Mouse (Mus musculus) heart, postnatal 0 days (tissue): ENCODE results near the gene Slc40a1. TPM values are rescaled to one million over a fixed set of nuclear protein-coding genes. Genes with fewer than 3 reads are reported as not detected.

Source experiments
- ATAC-seq: fragments of 200-750 bp; cut with Nextera tagmentation; 2 replicates; pipeline ENCODE4 v1.8.0; 2017; ENCODE audit warnings: low read depth, moderate number of reproducible peaks, moderate library complexity; ENCODE audit not compliant: insufficient read depth
- DNase-seq: peaks from one replicate; pipeline ENCODE4 v3.0.0-alpha.2; 2016; ENCODE audit warnings: low spot score
- H3K27ac ChIP-seq: fragments of 300-500 bp; sonication (generic); 2 replicates; pipeline ENCODE4 v1.5.1; 2014; ENCODE audit warnings: low read depth, mild to moderate bottlenecking
- H3K27me3 ChIP-seq: fragments of 300-500 bp; sonication (generic); 2 replicates; pipeline ENCODE4 v1.6.1; 2014; ENCODE audit warnings: low read length, mixed read lengths; ENCODE audit not compliant: control insufficient read depth, insufficient read depth
- H3K36me3 ChIP-seq: fragments of 300-500 bp; sonication (generic); replicated peaks from 2 replicates; pipeline ENCODE4 v1.6.1; 2014; ENCODE audit warnings: low read length, mixed read lengths; ENCODE audit not compliant: control insufficient read depth, insufficient read depth
- H3K4me1 ChIP-seq: fragments of 300-500 bp; sonication (generic); 2 replicates; pipeline ENCODE4 v1.6.1; 2014; ENCODE audit warnings: antibody characterized with exemption; ENCODE audit not compliant: control insufficient read depth, insufficient read depth
- H3K4me2 ChIP-seq: fragments of 300-500 bp; sonication (generic); 2 replicates; pipeline ENCODE4 v1.6.1; 2014; ENCODE audit warnings: low read depth, mild to moderate bottlenecking, low read length, moderate library complexity
- H3K4me3 ChIP-seq: fragments of 300-500 bp; sonication (generic); 2 replicates; pipeline ENCODE4 v1.5.1; 2014; ENCODE audit warnings: low read depth, low read length
- H3K9ac ChIP-seq: fragments of 300-500 bp; sonication (generic); replicated peaks from 2 replicates; pipeline ENCODE4 v1.6.1; 2014; ENCODE audit warnings: low read depth, low read length, mixed read lengths
- H3K9me3 ChIP-seq: fragments of 300-500 bp; sonication (generic); replicated peaks from 2 replicates; pipeline ENCODE4 v1.6.1; 2016; ENCODE audit warnings: low read length; ENCODE audit not compliant: control insufficient read depth
- CTCF ChIP-seq: IDR thresholded peaks from 2 replicates; pipeline ENCODE4 v1.5.1; 2016; ENCODE audit warnings: antibody characterized with exemption, control low read depth, low read depth
- EP300 ChIP-seq: IDR thresholded peaks from 2 replicates; pipeline ENCODE4 v1.6.1; 2016; ENCODE audit warnings: antibody characterized with exemption, low read depth
- WGBS: fragments of 180-500 bp; shearing (Covaris S2); extraction: QIAGEN DNeasy Blood & Tissue Kit; methylation state at CpG from one replicate; pipeline ENCODE4 v1.1.7; 2014; 5-methylcytosine and 5-hydroxymethylcytosine counted together
- polyA plus RNA-seq: library from polyadenylated mRNA; unstranded; fragments of >200 nt; fragmentation: Nextera tagmentation; extraction: Ambion mirVana; gene quantifications from 2 replicates; pipeline ENCODE4 v1.2.1, GENCODE M21; 2015
- total RNA-seq: library from RNA; depleted of rRNA; stranded (reverse); fragments of >200 nt; gene quantifications from 2 replicates; pipeline ENCODE4 v1.2.3, GENCODE M21; 2014; ENCODE audit warnings: low replicate concordance

Gene Slc40a1
- total and polyA plus RNA-seq, 2 experiments from 2014 or later, result 9.5 to 16.9 TPM

DNA sequence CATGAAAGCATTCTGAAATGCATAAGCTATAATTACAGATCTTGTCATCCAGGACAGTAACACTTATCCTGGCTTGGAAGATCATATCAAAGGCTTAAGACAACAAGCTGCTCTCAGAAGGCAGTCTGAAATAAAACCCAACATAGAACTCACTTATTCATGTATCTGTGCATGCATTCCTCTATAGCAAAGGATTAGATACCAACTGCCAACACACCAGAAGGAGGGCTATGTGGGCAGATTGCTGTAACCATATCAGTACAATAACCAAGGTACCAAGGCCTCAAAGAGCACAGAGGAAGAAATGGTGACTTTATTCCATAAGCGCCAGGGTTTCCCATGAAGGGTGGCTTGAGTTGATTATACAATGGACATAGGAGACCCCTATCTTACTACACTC lies 6.6 kb downstream of the Slc40a1 start:
- H3K9ac ChIP-seq, result no peak overlapping the region
- DNase-seq (no peak), ATAC-seq (no peak)
- H3K36me3 ChIP-seq, result no peaks in the 10 kb centered on the region
- H3K27me3 ChIP-seq, result no peaks in the 10 kb centered on the region
- H3K9me3 ChIP-seq, result no peaks in the 10 kb centered on the region
- 80% methylated on average over 1 of the region's 1 CpGs for WGBS
- no peak overlapping the region for H3K27ac ChIP-seq
- H3K4me3 ChIP-seq, result no peak overlapping the region
- TF ChIP-seq EP300 (no peak), CTCF (no peak)
- H3K4me1 ChIP-seq, result no peaks in the 10 kb centered on the region; the same call in 1 of the 2 replicates
- H3K4me2 ChIP-seq, result no peak overlapping the region

- H3K36me3 ChIP-seq, result no peaks in the 10 kb centered on the region
These were observed 9.1 kb downstream of the Slc40a1 start for GRCm38 (mm10) chr1:45917136-45917803.

GRCm38 (mm10) chr1:45916174-45916573 lies 10.1 kb downstream of the Slc40a1 start:
- Histone ChIP-seq H3K36me3 (no peaks in the 10 kb centered on the region), H3K27me3 (no peaks in the 10 kb centered on the region), H3K4me3 (no peak overlapping the region), H3K9me3 (no peaks in the 10 kb centered on the region), H3K4me2 (no peak overlapping the region), H3K27ac (no peak overlapping the region), H3K4me1 (no peaks in the 10 kb centered on the region; the same call in 1 of the 2 replicates), H3K9ac (no peak overlapping the region)
- DNase-seq (no peak), ATAC-seq (no peak)
- TF ChIP-seq CTCF (no peak), EP300 (no peak)
- 54% methylated on average over 3 of the region's 3 CpGs for WGBS

More at GRCm38 (mm10) chr1:45917136-45917803, 9.1 kb downstream of the Slc40a1 start:
- ATAC-seq, result no peak
- Histone ChIP-seq H3K9me3 (no peaks in the 10 kb centered on the region), H3K27me3 (no peaks in the 10 kb centered on the region), H3K27ac (no peak overlapping the region), H3K4me3 (no peak overlapping the region), H3K4me1 (no peaks in the 10 kb centered on the region; the same call in 1 of the 2 replicates), H3K9ac (no peak overlapping the region), H3K4me2 (no peak overlapping the region)
- TF ChIP-seq EP300 (no peak), CTCF (no peak)
- DNase-seq, result no peak
- WGBS, result 54% methylated on average over 4 of the region's 4 CpGs

DNA sequence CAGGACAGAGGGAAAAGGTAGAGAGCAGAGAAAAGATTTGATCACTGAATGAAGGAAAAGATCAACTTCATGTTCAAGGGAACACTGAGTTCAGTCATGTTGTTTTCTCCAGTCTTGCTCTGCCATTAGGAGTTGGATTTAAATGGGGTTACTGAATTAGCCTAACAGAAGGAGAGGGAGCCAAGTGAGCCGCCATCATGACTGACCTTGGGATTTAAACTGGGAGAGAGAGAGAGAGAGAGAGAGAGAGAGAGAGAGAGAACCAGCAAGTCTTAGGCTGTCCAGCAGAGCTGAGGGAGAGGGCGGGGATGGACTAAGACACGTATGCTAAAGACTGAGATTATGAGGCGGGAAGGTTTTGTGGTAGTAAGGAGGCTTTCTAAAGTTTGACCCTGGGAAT lies 12.1 kb downstream of the Slc40a1 start:
- H3K27ac ChIP-seq, result no peak overlapping the region
- DNase-seq (no peak), ATAC-seq (no peak)
- no peaks in the 10 kb centered on the region for H3K9me3 ChIP-seq
- no peak overlapping the region for H3K4me3 ChIP-seq
- no peak for TF ChIP-seq EP300
- TF ChIP-seq CTCF, result no peak
- H3K27me3 ChIP-seq, result no peaks in the 10 kb centered on the region
- H3K4me2 ChIP-seq, result no peak overlapping the region
- no peaks in the 10 kb centered on the region; the same call in 1 of the 2 replicates for H3K4me1 ChIP-seq
- 0 out of 2 replicates have a peak, but pooled peaks cover 4% of the 10 kb centered on the region for H3K36me3 ChIP-seq
- WGBS, result 91% methylated on average over 4 of the region's 4 CpGs
- no peak overlapping the region for H3K9ac ChIP-seq

GRCm38 (mm10) chr1:45905107-45905821 lies 21.1 kb downstream of the Slc40a1 start:
- 12% methylated on average over 5 of the region's 5 CpGs for WGBS
- DNase-seq, result peak; percentile 45

More at GRCm38 (mm10) chr1:45905107-45905821, 21.1 kb downstream of the Slc40a1 start:
- no peaks in the 10 kb centered on the region for H3K27me3 ChIP-seq
- no peak overlapping the region for H3K9ac ChIP-seq
- peaks cover 7% of the 10 kb centered on the region for H3K4me1 ChIP-seq
- TF ChIP-seq EP300, result no peak
- no peak for TF ChIP-seq CTCF
- H3K27ac ChIP-seq, result peak overlapping the region; percentile 55
- H3K4me3 ChIP-seq, result no peak overlapping the region
- peak; percentile 87 for ATAC-seq
- H3K4me2 ChIP-seq, result peak overlapping the region; percentile 24; the same call in 1 of the 2 replicates
- H3K36me3 ChIP-seq, result no peaks in the 10 kb centered on the region
- H3K9me3 ChIP-seq, result no peaks in the 10 kb centered on the region
